Comparison of ENCODE assay signal across 21 mouse cellular contexts in genomic region chr13:13558251-13558650, GRCm38 (mm10). TPM values are rescaled to one million over a fixed set of nuclear protein-coding genes. Genes with fewer than 3 reads are reported as not detected.
DNase-seq lines count a peak whose midpoint lies in the region; ATAC-seq and TF ChIP-seq lines count a peak whose summit lies in the region.
"Had no signal": no experiment of that assay in that cellular context is flagged by ENCODE, and none has a peak within 500 bp of the region (broad histone marks: within the 10 kb centered on the region; RNA-seq: fewer than 3 reads in every experiment).

No protein-coding gene starts in this region.

- TF ChIP-seq CTCF in CH12.LX (conservative IDR thresholded peaks at IDR 0.05 in 1 of 2, IDR thresholded peaks at IDR 0.05 in 1 of 2; ENCODE audit: low read depth in 2 of 2, low read length in 2 of 2) = no peak
- TF ChIP-seq CTCF in bone marrow macrophage, adult 2 months (IDR thresholded peaks at IDR 0.05; ENCODE audit: low read depth, low read length) = no peak
- no peak for TF ChIP-seq CTCF in small intestine, adult 2 months (IDR thresholded peaks at IDR 0.05; ENCODE audit: extremely low read depth, insufficient read length, insufficient replicate concordance, low read depth, low read length)
- no peak for TF ChIP-seq CTCF in heart, adult 2 months (IDR thresholded peaks at IDR 0.05)

- no peak for TF ChIP-seq POLR2A in CH12.LX (IDR thresholded peaks at IDR 0.05; ENCODE audit: low read depth, low read length)
- TF ChIP-seq POLR2A in bone marrow macrophage, adult 2 months (IDR thresholded peaks at IDR 0.05; ENCODE audit: borderline replicate concordance, low read depth, low read length) = no peak
- no peak for TF ChIP-seq POLR2A in small intestine, adult 2 months (IDR thresholded peaks at IDR 0.05; ENCODE audit: low read depth, low read length)
- no peak for TF ChIP-seq POLR2A in heart, adult 2 months (IDR thresholded peaks at IDR 0.05; ENCODE audit: insufficient read depth, low read depth, low read length)

- H3K79me2 ChIP-seq in CH12.LX (replicated peaks; ENCODE audit: control insufficient read depth, extremely low read depth, insufficient read depth, poor library complexity, severe bottlenecking) = no peaks in the 10 kb centered on the region
- no peaks in the 10 kb centered on the region for H3K79me2 ChIP-seq in heart, adult 2 months (replicated peaks; ENCODE audit: control insufficient read depth, insufficient read depth, low read length)

- in situ Hi-C loops in CH12.LX (cut with MboI; ENCODE audit: low pct_ligation_motif_present, low pct_unique_long_range_greater_than_20kb, low sequenced_read_pairs) = no loop called here

- no peak for TF ChIP-seq EP300 in CH12.LX (IDR thresholded peaks at IDR 0.05; ENCODE audit: low read length)
- TF ChIP-seq EP300 in heart, adult 2 months (IDR thresholded peaks at IDR 0.05; ENCODE audit: insufficient read depth, low read depth, low read length) = no peak

- no peak for ATAC-seq in liver, embryonic 15.5 days (ENCODE audit: insufficient read depth)
- ATAC-seq: forebrain, embryonic 13.5 days; forebrain, embryonic 15.5 days; forebrain, postnatal 0 days had no signal

- H3K9ac ChIP-seq in liver, embryonic 15.5 days = no peak overlapping the region
- no peak overlapping the region for H3K9ac ChIP-seq in CH12.LX (ENCODE audit: insufficient read depth, low read depth)
- H3K9ac ChIP-seq in heart, adult 2 months (ENCODE audit: low read depth, low read length) = no peak overlapping the region
- H3K9ac ChIP-seq: embryonic facial prominence, embryonic 12.5 days; forebrain, embryonic 13.5 days; forebrain, embryonic 15.5 days; forebrain, postnatal 0 days had no signal

- 0 out of 2 replicates have a peak overlapping the region, but pooled peaks have one; percentile 11 for H3K27ac ChIP-seq in liver, embryonic 15.5 days (replicated peaks)
- H3K27ac ChIP-seq in CH12.LX (ENCODE audit: insufficient read depth, low read depth) = no peak overlapping the region
- 0 out of 2 replicates have a peak overlapping the region, but pooled peaks have one; percentile 19 for H3K27ac ChIP-seq in bone marrow macrophage, adult 2 months (ENCODE audit: insufficient read depth, low read depth, low read length)
- 0 out of 2 replicates have a peak overlapping the region, but pooled peaks have one; percentile 35 for H3K27ac ChIP-seq in small intestine, adult 2 months (ENCODE audit: insufficient read depth, low read depth, low read length)
- H3K27ac ChIP-seq in heart, adult 2 months = no peak overlapping the region
- H3K27ac ChIP-seq: embryonic facial prominence, embryonic 10.5 days; embryonic facial prominence, embryonic 12.5 days; forebrain, embryonic 13.5 days; forebrain, embryonic 15.5 days had no signal

- H3K4me3 ChIP-seq in liver, embryonic 15.5 days (replicated peaks) = no peak overlapping the region
- no peak overlapping the region for H3K4me3 ChIP-seq in CH12.LX (replicated peaks in 1 of 3; ENCODE audit: low read depth in 2 of 3, low read length in 2 of 3, poor library complexity in 1 of 3)
- H3K4me3 ChIP-seq in bone marrow macrophage, adult 2 months (ENCODE audit: insufficient read depth, low read length) = no peak overlapping the region
- no peak overlapping the region for H3K4me3 ChIP-seq in small intestine, adult 2 months (ENCODE audit: low read depth, low read length)
- H3K4me3 ChIP-seq in heart, adult 2 months = no peak overlapping the region
- H3K4me3 ChIP-seq: embryonic facial prominence, embryonic 10.5 days; embryonic facial prominence, embryonic 12.5 days; forebrain, embryonic 13.5 days; forebrain, embryonic 15.5 days had no signal

- dilution Hi-C loops in CH12.LX (cut with MboI; ENCODE audit: extremely low pct_ligation_motif_present, extremely low pct_unique_long_range_greater_than_20kb, low sequenced_read_pairs) = no loop called here

- H3K4me1 ChIP-seq in liver, embryonic 15.5 days (replicated peaks) = no peaks in the 10 kb centered on the region
- peaks cover 26 to 62% of the 10 kb centered on the region in 2 experiments for H3K4me1 ChIP-seq in CH12.LX (ENCODE audit: control insufficient read depth in 1 of 2, insufficient read depth in 2 of 2)
- H3K4me1 ChIP-seq in bone marrow macrophage, adult 2 months (ENCODE audit: control insufficient read depth, insufficient read depth, low read length) = peaks cover 37% of the 10 kb centered on the region
- H3K4me1 ChIP-seq in small intestine, adult 2 months (ENCODE audit: control insufficient read depth, insufficient read depth, insufficient read length, low read length) = 0 out of 2 replicates have a peak, but pooled peaks cover 2% of the 10 kb centered on the region
- H3K4me1 ChIP-seq in heart, adult 2 months (ENCODE audit: control insufficient read depth, insufficient read depth, low read length) = no peaks in the 10 kb centered on the region; the same call in 1 of the 2 replicates
- H3K4me1 ChIP-seq: embryonic facial prominence, embryonic 10.5 days; embryonic facial prominence, embryonic 12.5 days; forebrain, embryonic 13.5 days; forebrain, embryonic 15.5 days had no signal

- H3K4me2 ChIP-seq in liver, embryonic 15.5 days = no peak overlapping the region
- H3K4me2 ChIP-seq in CH12.LX (ENCODE audit: insufficient read depth, low read depth, poor library complexity, severe bottlenecking) = 0 out of 2 replicates have a peak overlapping the region, but pooled peaks have one; percentile 1
- H3K4me2 ChIP-seq: embryonic facial prominence, embryonic 12.5 days; forebrain, embryonic 13.5 days; forebrain, embryonic 15.5 days had no signal

- no peaks in the 10 kb centered on the region for H3K9me3 ChIP-seq in liver, embryonic 15.5 days (replicated peaks)
- no peaks in the 10 kb centered on the region for H3K9me3 ChIP-seq in CH12.LX (replicated peaks; ENCODE audit: low read length)
- H3K9me3 ChIP-seq: embryonic facial prominence, embryonic 10.5 days; embryonic facial prominence, embryonic 12.5 days; forebrain, embryonic 13.5 days; forebrain, embryonic 15.5 days had no signal

- no peak for TF ChIP-seq RAD21 in CH12.LX (IDR thresholded peaks at IDR 0.05; ENCODE audit: low read depth, low read length)

- no peaks in the 10 kb centered on the region for H3K36me3 ChIP-seq in liver, embryonic 15.5 days (replicated peaks)
- H3K36me3 ChIP-seq in CH12.LX (replicated peaks in 1 of 2; ENCODE audit: control insufficient read depth in 1 of 2, insufficient read depth in 1 of 2, low read length in 1 of 2) = no peaks in the 10 kb centered on the region
- no peaks in the 10 kb centered on the region for H3K36me3 ChIP-seq in small intestine, adult 2 months (ENCODE audit: control insufficient read depth, insufficient read depth, low read length)
- H3K36me3 ChIP-seq in heart, adult 2 months (ENCODE audit: control insufficient read depth, insufficient read depth, low read length) = no peaks in the 10 kb centered on the region
- H3K36me3 ChIP-seq: embryonic facial prominence, embryonic 10.5 days; embryonic facial prominence, embryonic 12.5 days; forebrain, embryonic 15.5 days had no signal

- no peak for DNase-seq in liver
- no peak for DNase-seq in CH12.LX (ENCODE audit: extremely low read depth)
- DNase-seq in c-Kit-positive CD71-positive TER-119-positive erythroid progenitor cells, embryonic 14.5 days (ENCODE audit: low spot score) = no peak
- no peak for DNase-seq in heart, adult 2 months
- DNase-seq: adrenal gland, adult 2 months; adrenal gland, postnatal 10 days; adrenal gland, postnatal 25 days; B cell, adult 2 months; cerebellum, adult 11-12 months; cerebellum, adult 2 months; cerebellum, adult 9-10 months; cerebellum, postnatal 10 days; cerebellum, postnatal 25 days; forebrain, postnatal 0 days had no signal

- H3K27me3 ChIP-seq in liver, embryonic 15.5 days = no peaks in the 10 kb centered on the region
- no peaks in the 10 kb centered on the region for H3K27me3 ChIP-seq in CH12.LX (replicated peaks)
- no peaks in the 10 kb centered on the region for H3K27me3 ChIP-seq in small intestine, adult 2 months (ENCODE audit: control insufficient read depth, insufficient read depth, low read length)
- H3K27me3 ChIP-seq in heart, adult 2 months (ENCODE audit: control insufficient read depth, insufficient read depth, low read length) = no peaks in the 10 kb centered on the region
- H3K27me3 ChIP-seq: embryonic facial prominence, embryonic 12.5 days; forebrain, embryonic 13.5 days; forebrain, embryonic 15.5 days had no signal

- intact Hi-C loops in heart, adult 2 months (cut with DNase I) = no loop called here

- 34% methylated on average over 2 of the region's 2 CpGs for WGBS in liver, embryonic 15.5 days (ENCODE audit: insufficient replicate concordance)
- WGBS in small intestine, adult 2 months = 65% methylated on average over 2 of the region's 2 CpGs
- 65% methylated on average over 2 of the region's 2 CpGs for WGBS in heart, adult 2 months

TF ChIP-seq in CH12.LX, 34 proteins besides CTCF, POLR2A, EP300 and RAD21:
- no peak for TF ChIP-seq ZMIZ1 (IDR thresholded peaks at IDR 0.05; ENCODE audit: low read depth, low read length)
- TF ChIP-seq ZNF384 (IDR thresholded peaks at IDR 0.05; ENCODE audit: low read depth, low read length) = peak; percentile 96
- no peak for TF ChIP-seq NELFE (IDR thresholded peaks at IDR 0.05; ENCODE audit: low read depth, low read length)

RNA-seq across cellular contexts. Expression of gene Lyst, which starts 31.9 kb away (rescaled TPM):
- polyA plus RNA-seq in liver, embryonic 15.5 days (2015; fragmentation: Nextera tagmentation; extraction: Ambion mirVana) = 3.6 and 4.8 TPM in 2 replicates
- total RNA-seq in CH12.LX (2012; rRNA removed) = 33.1 and 38.1 TPM in 2 replicates
- 31.2 and 34.8 TPM in 2 replicates for total RNA-seq in CH12.LX (2014; rRNA removed)
- 48.7 and 61.1 TPM in 2 replicates for polyA plus RNA-seq in CH12.LX (2012; ENCODE audit: insufficient read length, low read depth)
- 45.9 and 46.5 TPM in 2 replicates for polyA plus RNA-seq in bone marrow macrophage, adult 2 months (2012; ENCODE audit: insufficient read depth, insufficient read length, missing spikeins)
- polyA plus RNA-seq in small intestine, adult 2 months (2012; rRNA removed) = 1.6 and 2.5 TPM in 2 replicates
- 1 to 10 TPM; 6.7 to 6.8 TPM for total RNA-seq in heart, adult 2 months (2021)
- polyA plus RNA-seq in heart, adult 2 months (2012; rRNA removed) = 2.0 and 3.1 TPM in 2 replicates

Comparison
In these comparisons a context has a peak if more than half of its experiments do, and no peak if none do; other contexts are left out.
1. H3K27ac ChIP-seq: peak in liver, embryonic 15.5 days (single experiment), bone marrow macrophage, adult 2 months (single experiment) and small intestine, adult 2 months (single experiment); none in CH12.LX (single experiment) and heart, adult 2 months (single experiment).